Mouse (Mus musculus) cortical plate, adult 2 months (tissue): ENCODE data around the gene Uba1.

Source experiments
- CTCF ChIP-seq: fragments of 200-500 bp; IDR thresholded peaks from 2 replicates; pipeline ENCODE4 v1.5.1; 2011; ENCODE audit warnings: mild to moderate bottlenecking, control low read depth, low read length; ENCODE audit not compliant: insufficient read depth; ENCODE audit errors: extremely low read depth
- POLR2A ChIP-seq: fragments of 200-500 bp; IDR thresholded peaks from 2 replicates; pipeline ENCODE4 v1.6.1; 2011; ENCODE audit warnings: mild to moderate bottlenecking, low read length, control low read depth; ENCODE audit not compliant: insufficient read depth; ENCODE audit errors: extremely low read depth

GRCm38 (mm10) chrX:20692616-20693015 is 34.5 kb downstream of the Uba1 start:
- TF ChIP-seq CTCF (no peak), POLR2A (no peak)
